Mouse (Mus musculus) cerebellum, adult 11 months (tissue): ENCODE data around the gene Il1rn.

Experiments
- DNase-seq: peaks from one replicate; pipeline ENCODE4 v3.0.0; 2022

The Il1rn gene

DNA sequence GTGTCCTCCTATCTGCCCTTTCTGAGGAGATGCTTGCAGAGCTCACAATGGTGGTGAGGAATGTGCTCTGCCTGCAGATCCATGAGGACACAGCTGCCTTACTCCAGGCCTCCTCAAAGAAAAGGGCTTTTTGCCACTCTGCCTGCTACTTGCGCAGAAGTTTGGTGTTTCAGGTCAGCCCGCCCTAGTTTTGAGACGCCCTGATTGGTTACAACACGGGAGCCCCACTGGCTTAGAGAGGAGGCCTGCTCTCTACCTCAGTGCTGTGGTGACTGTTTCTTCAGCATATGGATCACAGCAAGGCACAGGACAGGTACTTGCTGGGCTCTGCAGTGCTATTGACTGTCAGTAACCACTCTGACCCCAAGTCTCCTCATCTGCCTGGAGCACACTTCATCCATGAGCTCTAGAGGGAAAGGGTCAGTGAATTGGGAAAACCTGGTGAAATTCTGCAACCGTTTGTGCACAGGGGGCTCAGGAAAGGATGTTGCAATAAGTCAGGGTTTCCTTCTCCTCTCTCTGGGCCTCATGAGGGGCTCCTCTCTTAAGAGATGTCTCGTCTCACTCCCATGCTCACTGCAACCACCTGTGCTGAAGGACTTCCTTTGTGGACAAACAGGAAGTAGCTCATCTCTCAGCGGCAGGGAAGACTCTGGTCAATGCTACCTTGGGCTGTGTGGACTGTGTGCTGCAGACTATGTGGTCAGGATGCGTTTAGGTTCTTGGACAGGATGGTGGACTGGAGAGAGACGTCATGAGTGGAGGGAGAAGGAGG, 46.0 kb downstream of the Il1rn start:
- no peak for DNase-seq

DNA sequence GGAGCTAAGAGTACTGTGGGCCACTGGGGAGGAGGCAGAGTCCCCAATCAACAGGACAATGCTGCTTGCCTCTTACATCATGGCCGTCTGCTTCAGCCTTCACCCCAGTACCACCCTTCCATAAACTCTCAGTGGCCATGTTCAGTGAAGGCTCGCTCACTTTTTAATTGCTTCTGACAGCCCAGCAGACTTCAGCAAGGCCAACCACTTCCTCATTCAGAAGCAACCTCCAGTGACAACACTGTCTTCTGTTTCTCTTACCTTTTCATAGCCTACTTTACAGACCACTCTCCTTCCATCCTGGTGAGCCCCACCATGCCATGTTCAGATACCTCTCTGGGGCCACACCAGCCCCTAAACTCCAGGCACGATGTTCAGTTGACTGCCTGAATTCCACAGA, 47.0 kb downstream of the Il1rn start:
- DNase-seq: no peak

GRCm38 (mm10) chr2:24384393-24384792, 47.7 kb downstream of the Il1rn start:
- DNase-seq: no peak

- DNase-seq: no peak
These were observed 48.7 kb downstream of the Il1rn start for GRCm38 (mm10) chr2:24385111-24385961.

GRCm38 (mm10) chr2:24386158-24386963, 49.7 kb downstream of the Il1rn start:
- no peak for DNase-seq

DNA sequence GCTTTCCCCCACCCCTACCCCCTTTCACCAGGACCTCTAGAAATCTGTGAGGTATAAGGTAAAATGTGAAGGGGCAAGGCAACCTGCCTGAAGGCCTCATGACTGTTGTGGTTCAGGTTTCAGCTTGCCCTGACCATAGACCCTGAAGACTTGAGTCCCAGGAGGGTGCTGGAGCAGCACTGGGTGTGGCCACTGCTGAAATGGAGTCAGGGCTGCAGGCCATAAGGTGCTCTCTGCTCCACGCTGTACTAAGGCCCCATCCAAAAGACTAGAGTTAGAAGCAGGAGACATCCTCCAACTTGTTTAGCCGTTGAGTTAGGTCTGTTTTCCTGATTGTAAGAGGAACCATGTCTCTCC, 50.3 kb downstream of the Il1rn start:
- no peak for DNase-seq

DNA sequence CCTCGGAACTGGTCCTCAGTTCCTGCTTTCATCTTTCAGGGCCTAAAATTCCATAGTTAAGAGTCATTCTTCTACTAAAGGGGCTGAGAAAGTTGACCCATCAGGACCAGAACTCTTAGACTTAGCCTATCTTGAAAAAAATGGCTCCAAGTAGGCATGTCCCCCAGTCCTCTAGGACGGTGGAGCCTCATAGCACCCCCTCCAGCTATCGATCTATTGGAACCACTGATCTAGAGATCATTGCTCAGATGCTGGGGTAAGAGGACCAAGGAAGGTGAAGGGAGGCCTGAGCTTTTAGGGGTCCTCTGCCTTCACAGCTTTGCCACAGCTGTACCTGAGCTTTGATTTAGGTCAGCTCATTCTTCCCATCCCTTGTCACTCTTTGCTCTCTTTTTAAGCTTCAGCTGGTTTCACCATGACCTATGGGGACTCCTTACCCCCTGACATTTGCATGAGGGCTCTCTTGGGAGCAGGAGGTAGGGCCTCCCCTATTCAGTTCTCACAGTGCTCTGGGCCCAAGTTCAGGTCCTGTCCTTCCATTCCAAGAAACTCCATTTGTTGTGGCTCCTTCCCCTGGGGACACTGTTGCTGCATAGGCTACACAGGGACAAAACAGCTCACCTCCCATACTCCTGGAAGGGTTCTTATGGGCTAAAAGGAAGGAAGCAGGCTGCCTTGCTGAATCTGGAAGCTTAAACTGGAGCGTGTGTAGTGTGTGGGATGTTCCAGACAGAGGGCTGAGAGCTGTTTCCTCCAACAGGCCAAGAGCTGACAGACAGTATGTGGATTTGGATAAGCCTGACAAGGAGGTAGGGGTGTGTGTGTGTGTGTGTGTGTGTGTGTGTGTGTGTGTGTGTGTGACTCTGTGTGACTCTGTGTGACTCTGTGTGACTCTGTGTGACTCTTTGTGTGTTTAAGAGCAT, 51.0 kb downstream of the Il1rn start:
- DNase-seq: no peak

DNA sequence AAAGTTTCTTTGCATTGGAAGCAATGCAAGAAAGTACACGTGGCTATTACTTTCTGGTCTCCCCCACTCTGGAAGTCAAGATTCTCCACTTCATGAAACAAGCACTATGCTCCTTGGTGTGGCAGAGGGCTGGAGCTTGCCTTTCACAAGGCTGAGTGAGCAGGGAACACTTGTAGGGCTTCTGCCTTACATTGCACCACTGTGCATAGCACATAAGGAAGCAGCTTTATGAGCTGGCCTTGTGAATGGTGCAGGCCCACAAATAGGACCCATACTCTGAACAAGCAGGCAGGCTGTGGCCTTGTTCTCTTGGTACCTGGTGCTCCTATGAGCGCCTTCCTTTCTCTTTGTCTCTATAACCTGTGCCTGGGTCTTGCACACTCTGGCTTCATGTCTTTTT, 56.6 kb downstream of the Il1rn start:
- DNase-seq: no peak

DNA sequence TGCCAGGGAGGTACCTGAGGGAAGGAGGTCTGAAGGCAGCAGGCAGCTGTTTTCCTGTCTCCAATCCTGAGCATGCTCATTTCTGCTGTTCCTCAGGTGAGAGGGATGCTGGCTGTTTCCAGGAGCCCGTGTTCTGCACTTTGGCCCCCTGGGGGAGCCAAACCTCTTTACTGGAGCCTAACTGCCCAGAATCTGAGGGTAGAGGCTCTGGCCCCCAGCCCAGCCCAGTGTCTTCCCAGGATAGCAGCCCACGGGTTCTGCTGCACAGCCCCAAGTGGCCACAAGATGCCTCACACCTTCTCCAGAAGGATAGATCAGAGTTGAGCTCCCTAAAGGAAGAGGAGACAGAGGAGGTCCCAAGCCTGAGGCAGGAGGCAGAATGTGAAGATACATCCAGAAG, 60.5 kb downstream of the Il1rn start:
- DNase-seq: no peak

DNA sequence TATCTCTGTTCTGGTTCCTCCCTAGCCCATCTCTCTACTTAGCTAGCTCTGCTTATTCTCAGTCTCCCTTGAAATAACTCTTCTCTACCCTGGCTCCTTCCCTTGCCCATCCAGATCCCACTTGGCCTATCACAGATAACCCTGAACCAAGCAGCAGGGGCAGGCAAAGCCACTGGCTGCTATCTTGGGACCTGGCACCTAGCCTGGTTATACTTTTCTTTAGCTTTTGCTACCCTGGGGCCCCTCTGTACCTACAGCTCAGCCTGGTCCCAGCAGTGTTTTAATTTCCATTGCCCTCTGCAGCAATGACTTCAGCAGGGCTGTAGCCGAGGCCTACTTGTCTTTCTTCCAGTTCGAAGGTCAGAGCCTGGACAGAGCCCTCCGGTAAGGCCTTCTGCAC, 64.1 kb downstream of the Il1rn start:
- DNase-seq: no peak
